Mouse (Mus musculus): ENCODE results near the gene Large1. TPM values are rescaled to one million over a fixed set of nuclear protein-coding genes. Genes with fewer than 3 reads are reported as not detected.
"Not testable (repeated sequence)": the region's sequence is repeated elsewhere in the genome, so short reads cannot be mapped to it uniquely, and the experiment has no call there.

Large1 gene
- polyA plus RNA-seq, 1 experiment from 2014 or later: 5.6 TPM

- WGBS: 91% methylated on average over 1 of the region's 1 CpGs
- H3K4me1 ChIP-seq (ENCODE audit: control insufficient read depth, insufficient read depth, low read length): no peaks in the 10 kb centered on the region
- no peak for ATAC-seq (replicated peaks; ENCODE audit: extremely low read depth, insufficient read depth, low FRiP score)
- H3K36me3 ChIP-seq (ENCODE audit: control insufficient read depth, insufficient read depth): no peaks in the 10 kb centered on the region
- no peak overlapping the region for H3K4me3 ChIP-seq (ENCODE audit: low read length)
- no peaks in the 10 kb centered on the region for H3K27me3 ChIP-seq (ENCODE audit: control insufficient read depth, insufficient read depth, low read length)
- no peaks in the 10 kb centered on the region for H3K9me3 ChIP-seq (replicated peaks; ENCODE audit: control insufficient read depth, low read length)
- no peak overlapping the region for H3K4me2 ChIP-seq (ENCODE audit: low read depth, low read length)
- no peak overlapping the region for H3K9ac ChIP-seq (ENCODE audit: low read length)
- H3K27ac ChIP-seq (ENCODE audit: low read length): no peak overlapping the region
Observed at GRCm38 (mm10) chr8:73112332-73112895, 240.9 kb downstream of the Large1 start.

- Histone ChIP-seq H3K27ac (ENCODE audit: low read length) (no peak overlapping the region), H3K9ac (ENCODE audit: low read length) (no peak overlapping the region), H3K27me3 (ENCODE audit: control insufficient read depth, insufficient read depth, low read length) (no peaks in the 10 kb centered on the region), H3K4me1 (ENCODE audit: control insufficient read depth, insufficient read depth, low read length) (peaks cover 2% of the 10 kb centered on the region; the same call in 1 of the 2 replicates), H3K9me3 (replicated peaks; ENCODE audit: control insufficient read depth, low read length) (no peaks in the 10 kb centered on the region), H3K36me3 (ENCODE audit: control insufficient read depth, insufficient read depth) (no peaks in the 10 kb centered on the region), H3K4me2 (ENCODE audit: low read depth, low read length) (no peak overlapping the region), H3K4me3 (ENCODE audit: low read length) (no peak overlapping the region)
- WGBS: 82% methylated on average over 1 of the region's 1 CpGs
- ATAC-seq (replicated peaks; ENCODE audit: extremely low read depth, insufficient read depth, low FRiP score): no peak
Observed at GRCm38 (mm10) chr8:73104089-73104488, 249.3 kb downstream of the Large1 start.

DNA sequence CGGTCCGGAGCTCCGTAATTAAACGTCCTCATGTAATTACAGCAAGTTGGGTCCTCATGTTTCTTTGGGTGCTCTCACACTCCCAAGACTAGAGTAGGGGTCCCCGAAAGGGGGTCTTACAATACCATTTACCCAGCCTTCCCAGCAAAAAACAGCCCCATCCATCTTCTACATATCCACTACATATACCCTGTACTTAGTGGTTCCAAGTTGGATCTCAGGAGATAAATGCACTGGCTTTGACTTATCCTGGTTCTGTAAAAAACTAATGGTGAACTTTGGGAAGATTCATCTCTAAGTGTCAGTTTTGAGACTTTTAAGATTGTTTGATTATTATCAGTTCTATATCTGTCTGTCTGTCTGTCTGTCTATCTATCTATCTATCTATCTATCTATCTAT is 252.3 kb downstream of the Large1 start:
- no peaks in the 10 kb centered on the region for H3K36me3 ChIP-seq (ENCODE audit: control insufficient read depth, insufficient read depth)
- H3K9ac ChIP-seq (ENCODE audit: low read length): no peak overlapping the region
- ATAC-seq (replicated peaks; ENCODE audit: extremely low read depth, insufficient read depth, low FRiP score): no peak
- H3K27ac ChIP-seq (ENCODE audit: low read length): no peak overlapping the region
- WGBS: 41% methylated on average over 5 of the region's 5 CpGs
- H3K27me3 ChIP-seq (ENCODE audit: control insufficient read depth, insufficient read depth, low read length): no peaks in the 10 kb centered on the region
- no peaks in the 10 kb centered on the region for H3K9me3 ChIP-seq (replicated peaks; ENCODE audit: control insufficient read depth, low read length)
- H3K4me3 ChIP-seq (ENCODE audit: low read length): no peak overlapping the region
- peaks cover 2% of the 10 kb centered on the region; the same call in 1 of the 2 replicates for H3K4me1 ChIP-seq (ENCODE audit: control insufficient read depth, insufficient read depth, low read length)
- no peak overlapping the region for H3K4me2 ChIP-seq (ENCODE audit: low read depth, low read length)

DNA sequence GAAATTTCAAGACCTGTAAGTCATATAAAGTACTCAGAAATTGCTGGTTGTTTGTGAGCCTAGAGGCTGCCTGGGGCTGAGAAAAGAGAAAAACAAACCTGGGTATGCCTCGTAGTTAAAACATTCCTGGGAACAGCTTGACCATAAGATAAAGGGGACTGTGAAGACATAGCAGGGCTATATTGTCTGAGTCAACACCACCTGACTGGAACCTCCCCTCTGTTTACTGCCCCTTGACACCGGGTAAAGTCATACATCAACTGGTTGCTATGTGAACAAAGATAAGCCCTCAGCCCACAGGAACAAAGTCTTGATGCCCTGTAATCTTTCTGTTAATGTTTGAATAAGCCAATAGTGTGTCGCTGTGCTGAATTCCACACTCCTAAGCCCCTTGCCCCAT is 252.7 kb downstream of the Large1 start:
- not testable (repeated sequence) for H3K4me1 ChIP-seq (ENCODE audit: control insufficient read depth, insufficient read depth, low read length); H3K36me3 ChIP-seq (ENCODE audit: control insufficient read depth, insufficient read depth); H3K4me2 ChIP-seq (ENCODE audit: low read depth, low read length); H3K27me3 ChIP-seq (ENCODE audit: control insufficient read depth, insufficient read depth, low read length); H3K9me3 ChIP-seq (replicated peaks; ENCODE audit: control insufficient read depth, low read length); H3K9ac ChIP-seq (ENCODE audit: low read length); H3K27ac ChIP-seq (ENCODE audit: low read length); ATAC-seq (replicated peaks; ENCODE audit: extremely low read depth, insufficient read depth, low FRiP score); H3K4me3 ChIP-seq (ENCODE audit: low read length)
- WGBS: 8% methylated on average over 3 of the region's 3 CpGs

- Histone ChIP-seq H3K4me3 (ENCODE audit: low read length) (no peak overlapping the region), H3K27ac (ENCODE audit: low read length) (no peak overlapping the region), H3K9ac (ENCODE audit: low read length) (no peak overlapping the region), H3K4me1 (ENCODE audit: control insufficient read depth, insufficient read depth, low read length) (peaks cover 2% of the 10 kb centered on the region; the same call in 1 of the 2 replicates), H3K36me3 (ENCODE audit: control insufficient read depth, insufficient read depth) (no peaks in the 10 kb centered on the region), H3K9me3 (replicated peaks; ENCODE audit: control insufficient read depth, low read length) (no peaks in the 10 kb centered on the region), H3K27me3 (ENCODE audit: control insufficient read depth, insufficient read depth, low read length) (no peaks in the 10 kb centered on the region), H3K4me2 (ENCODE audit: low read depth, low read length) (no peak overlapping the region)
- no peak for ATAC-seq (replicated peaks; ENCODE audit: extremely low read depth, insufficient read depth, low FRiP score)
- WGBS: 75% methylated on average over 3 of the region's 3 CpGs
Observed at GRCm38 (mm10) chr8:73099542-73099941, 253.8 kb downstream of the Large1 start.

DNA sequence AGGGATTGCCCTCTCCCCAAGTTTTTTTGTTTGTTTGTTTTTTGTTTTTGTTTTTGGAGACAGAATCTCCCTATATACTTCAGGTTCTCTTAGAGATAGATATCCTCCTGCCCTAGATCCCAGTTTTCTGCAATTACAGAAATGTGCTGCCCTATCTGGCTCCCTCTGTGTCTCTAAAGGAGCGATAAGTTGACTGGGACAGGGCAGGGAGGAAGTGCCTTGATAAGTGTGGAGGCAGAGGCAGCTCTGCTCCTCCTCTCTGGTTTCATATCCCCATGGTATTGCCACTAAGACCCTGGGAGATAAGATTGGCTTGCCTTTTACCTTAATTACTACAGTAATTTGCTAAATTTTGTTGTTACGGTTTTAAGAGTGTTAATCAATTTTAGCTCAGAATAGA is 256.4 kb downstream of the Large1 start:
- H3K4me1 ChIP-seq (ENCODE audit: control insufficient read depth, insufficient read depth, low read length): peaks cover 2% of the 10 kb centered on the region; the same call in 1 of the 2 replicates
- H3K4me3 ChIP-seq (ENCODE audit: low read length): no peak overlapping the region
- H3K9ac ChIP-seq (ENCODE audit: low read length): no peak overlapping the region
- no peak for ATAC-seq (replicated peaks; ENCODE audit: extremely low read depth, insufficient read depth, low FRiP score)
- H3K4me2 ChIP-seq (ENCODE audit: low read depth, low read length): no peak overlapping the region
- H3K9me3 ChIP-seq (replicated peaks; ENCODE audit: control insufficient read depth, low read length): no peaks in the 10 kb centered on the region
- no peak overlapping the region for H3K27ac ChIP-seq (ENCODE audit: low read length)
- 45% methylated on average over 2 of the region's 2 CpGs for WGBS
- H3K36me3 ChIP-seq (ENCODE audit: control insufficient read depth, insufficient read depth): no peaks in the 10 kb centered on the region
- no peaks in the 10 kb centered on the region for H3K27me3 ChIP-seq (ENCODE audit: control insufficient read depth, insufficient read depth, low read length)

- not testable (repeated sequence) for H3K4me1 ChIP-seq (ENCODE audit: control insufficient read depth, insufficient read depth, low read length); ATAC-seq (replicated peaks; ENCODE audit: extremely low read depth, insufficient read depth, low FRiP score); H3K4me3 ChIP-seq (ENCODE audit: low read length); H3K9ac ChIP-seq (ENCODE audit: low read length); H3K27me3 ChIP-seq (ENCODE audit: control insufficient read depth, insufficient read depth, low read length); H3K27ac ChIP-seq (ENCODE audit: low read length); H3K9me3 ChIP-seq (replicated peaks; ENCODE audit: control insufficient read depth, low read length); H3K4me2 ChIP-seq (ENCODE audit: low read depth, low read length); H3K36me3 ChIP-seq (ENCODE audit: control insufficient read depth, insufficient read depth)
- 39% methylated on average over 1 of the region's 1 CpGs for WGBS
Observed at GRCm38 (mm10) chr8:73077746-73078145, 275.6 kb downstream of the Large1 start.

GRCm38 (mm10) chr8:73061410-73061809 is 291.9 kb downstream of the Large1 start:
- H3K36me3 ChIP-seq (ENCODE audit: control insufficient read depth, insufficient read depth): no peaks in the 10 kb centered on the region
- no peak overlapping the region for H3K9ac ChIP-seq (ENCODE audit: low read length)
- no peak overlapping the region for H3K4me2 ChIP-seq (ENCODE audit: low read depth, low read length)
- no peak for ATAC-seq (replicated peaks; ENCODE audit: extremely low read depth, insufficient read depth, low FRiP score)
- no peaks in the 10 kb centered on the region for H3K9me3 ChIP-seq (replicated peaks; ENCODE audit: control insufficient read depth, low read length)
- 40% methylated on average over 1 of the region's 1 CpGs for whole genome bisulfite sequencing
- no peaks in the 10 kb centered on the region for H3K4me1 ChIP-seq (ENCODE audit: control insufficient read depth, insufficient read depth, low read length)
- H3K27me3 ChIP-seq (ENCODE audit: control insufficient read depth, insufficient read depth, low read length): no peaks in the 10 kb centered on the region
- H3K27ac ChIP-seq (ENCODE audit: low read length): no peak overlapping the region
- H3K4me3 ChIP-seq (ENCODE audit: low read length): no peak overlapping the region

GRCm38 (mm10) chr8:73054726-73055125 is 298.6 kb downstream of the Large1 start:
- Histone ChIP-seq H3K27me3 (ENCODE audit: control insufficient read depth, insufficient read depth, low read length) (no peaks in the 10 kb centered on the region), H3K4me2 (ENCODE audit: low read depth, low read length) (no peak overlapping the region), H3K9me3 (replicated peaks; ENCODE audit: control insufficient read depth, low read length) (no peaks in the 10 kb centered on the region), H3K27ac (ENCODE audit: low read length) (no peak overlapping the region), H3K4me1 (ENCODE audit: control insufficient read depth, insufficient read depth, low read length) (no peaks in the 10 kb centered on the region), H3K4me3 (ENCODE audit: low read length) (no peak overlapping the region), H3K36me3 (ENCODE audit: control insufficient read depth, insufficient read depth) (no peaks in the 10 kb centered on the region), H3K9ac (ENCODE audit: low read length) (no peak overlapping the region)
- no peak for ATAC-seq (replicated peaks; ENCODE audit: extremely low read depth, insufficient read depth, low FRiP score)
- 60% methylated on average over 1 of the region's 1 CpGs for WGBS

Data from heart, embryonic 16.5 days (tissue).